Mouse (Mus musculus) stomach, postnatal 0 days (tissue): ENCODE data around the gene Nhsl2.

Source experiments
- CTCF ChIP-seq: IDR thresholded peaks from 2 replicates; pipeline ENCODE4 v1.5.1; 2016; ENCODE audit warnings: antibody characterized with exemption, low read depth, mild to moderate bottlenecking, moderate library complexity
- EP300 ChIP-seq: optimal IDR thresholded peaks from 2 replicates; pipeline ENCODE3; 2016; ENCODE audit warnings: antibody characterized with exemption

DNA sequence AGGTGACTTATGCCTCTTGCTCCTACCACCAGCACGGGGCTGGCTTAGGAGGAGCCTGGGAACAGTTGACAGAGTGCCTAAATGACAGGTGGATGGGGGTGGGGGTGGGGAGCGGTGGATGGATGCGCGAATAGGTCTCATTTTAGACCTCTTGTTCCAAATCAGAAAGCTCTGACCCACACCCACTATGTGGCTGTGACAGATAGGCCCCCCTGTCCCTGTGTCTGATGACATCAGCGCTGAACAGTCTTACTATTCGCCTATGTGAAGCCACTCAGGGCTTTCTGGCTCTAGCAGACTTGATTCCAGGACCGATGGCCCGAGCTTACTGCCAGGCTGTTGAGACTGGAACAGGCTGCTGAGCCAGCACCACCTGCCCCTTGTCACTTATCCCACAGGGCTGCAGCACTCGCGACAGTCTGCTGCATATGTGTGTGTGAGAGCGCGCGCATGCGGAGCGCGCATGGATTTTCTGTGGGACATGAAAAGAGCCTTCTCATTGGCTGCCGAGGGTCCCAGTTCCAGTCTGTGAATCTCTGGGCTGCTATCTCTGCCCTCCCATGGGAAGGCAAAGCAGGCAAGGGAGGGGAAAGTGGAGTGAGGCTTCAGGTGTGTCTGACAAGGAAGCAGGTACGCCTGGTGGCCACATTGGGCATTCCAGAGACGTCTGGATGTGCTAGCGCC lies 154.6 kb downstream of the Nhsl2 start:
- TF ChIP-seq CTCF (peak; percentile 43), EP300 (no peak)
